21 mouse cellular contexts compared by ENCODE assay signal in genomic region chr14:60697351-60697750, GRCm38 (mm10).
DNase-seq lines count a peak whose midpoint lies in the region; ATAC-seq and TF ChIP-seq lines count a peak whose summit lies in the region.
"Had no signal": no experiment of that assay in that cellular context is flagged by ENCODE, and none has a peak within 500 bp of the region (broad histone marks: within the 10 kb centered on the region; RNA-seq: fewer than 3 reads in every experiment).

No protein-coding gene starts in this region.

- H3K4me3 ChIP-seq in hindbrain, embryonic 12.5 days: no peak overlapping the region
- no peak overlapping the region for H3K4me3 ChIP-seq in hindbrain, embryonic 11.5 days (ENCODE audit: low read depth, low read length)
- H3K4me3 ChIP-seq in C2C12 (ENCODE audit: insufficient read depth, poor library complexity, severe bottlenecking): no peak overlapping the region
- H3K4me3 ChIP-seq in small intestine, adult 2 months (ENCODE audit: low read depth, low read length): no peak overlapping the region
- H3K4me3 ChIP-seq: embryonic facial prominence, embryonic 13.5 days; heart, embryonic 10.5 days; left cerebral cortex, adult 2 months; megakaryocyte, embryonic 14.5 days; midbrain, embryonic 15.5 days had no signal

- H3K79me3 ChIP-seq in C2C12 (ENCODE audit: low read depth): no peaks in the 10 kb centered on the region

- WGBS in hindbrain, embryonic 12.5 days: 71% methylated on average over 7 of the region's 8 CpGs
- 85% methylated on average over 8 of the region's 8 CpGs for WGBS in hindbrain, embryonic 11.5 days
- 46% methylated on average over 8 of the region's 8 CpGs for WGBS in small intestine, adult 2 months

- peaks cover 16% of the 10 kb centered on the region for H3K4me1 ChIP-seq in hindbrain, embryonic 12.5 days
- no peaks in the 10 kb centered on the region for H3K4me1 ChIP-seq in hindbrain, embryonic 11.5 days (replicated peaks; ENCODE audit: control insufficient read depth, insufficient read depth, low read length)
- peaks cover 12% of the 10 kb centered on the region; the same call in 1 of the 2 replicates for H3K4me1 ChIP-seq in small intestine, adult 2 months (ENCODE audit: control insufficient read depth, insufficient read depth, insufficient read length, low read length)
- H3K4me1 ChIP-seq: megakaryocyte, embryonic 14.5 days had no signal

- H3K9ac ChIP-seq in hindbrain, embryonic 12.5 days: no peak overlapping the region
- H3K9ac ChIP-seq in hindbrain, embryonic 11.5 days (ENCODE audit: low read depth, low read length): no peak overlapping the region
- H3K9ac ChIP-seq: embryonic facial prominence, embryonic 13.5 days; forebrain, postnatal 0 days; hindbrain, embryonic 14.5 days; liver, postnatal 0 days; midbrain, embryonic 15.5 days had no signal

- H3K27ac ChIP-seq in hindbrain, embryonic 12.5 days: no peak overlapping the region
- no peak overlapping the region for H3K27ac ChIP-seq in hindbrain, embryonic 11.5 days (ENCODE audit: low read depth, low read length)
- 0 out of 2 replicates have a peak overlapping the region, but pooled peaks have one; percentile 20 for H3K27ac ChIP-seq in small intestine, adult 2 months (ENCODE audit: insufficient read depth, low read depth, low read length)
- H3K27ac ChIP-seq: embryonic facial prominence, embryonic 13.5 days; heart, embryonic 10.5 days; hindbrain, embryonic 14.5 days; left cerebral cortex, adult 2 months; midbrain, embryonic 15.5 days had no signal

- no peaks in the 10 kb centered on the region for H3K9me3 ChIP-seq in hindbrain, embryonic 12.5 days (replicated peaks)
- no peaks in the 10 kb centered on the region for H3K9me3 ChIP-seq in hindbrain, embryonic 11.5 days (ENCODE audit: control insufficient read depth, low read length)
- H3K9me3 ChIP-seq: embryonic facial prominence, embryonic 13.5 days; heart, embryonic 10.5 days; megakaryocyte, embryonic 14.5 days; midbrain, embryonic 15.5 days had no signal

- no peaks in the 10 kb centered on the region for H3K36me3 ChIP-seq in hindbrain, embryonic 12.5 days
- no peaks in the 10 kb centered on the region for H3K36me3 ChIP-seq in hindbrain, embryonic 11.5 days (ENCODE audit: control insufficient read depth, insufficient read depth, low read length)
- no peaks in the 10 kb centered on the region for H3K36me3 ChIP-seq in C2C12 (ENCODE audit: control insufficient read depth, insufficient read depth)
- peaks cover 4% of the 10 kb centered on the region; the same call in 1 of the 2 replicates for H3K36me3 ChIP-seq in small intestine, adult 2 months (ENCODE audit: control insufficient read depth, insufficient read depth, low read length)
- H3K36me3 ChIP-seq: embryonic facial prominence, embryonic 13.5 days; heart, embryonic 10.5 days; midbrain, embryonic 15.5 days had no signal

- H3K4me2 ChIP-seq in hindbrain, embryonic 12.5 days (replicated peaks): no peak overlapping the region
- no peak overlapping the region for H3K4me2 ChIP-seq in hindbrain, embryonic 11.5 days (replicated peaks; ENCODE audit: low read depth, low read length)
- H3K4me2 ChIP-seq: embryonic facial prominence, embryonic 13.5 days; hindbrain, embryonic 14.5 days; midbrain, embryonic 15.5 days had no signal

- H3K27me3 ChIP-seq in hindbrain, embryonic 12.5 days: no peaks in the 10 kb centered on the region
- no peaks in the 10 kb centered on the region for H3K27me3 ChIP-seq in hindbrain, embryonic 11.5 days (ENCODE audit: control insufficient read depth, insufficient read depth, low read length)
- H3K27me3 ChIP-seq in C2C12 (ENCODE audit: control insufficient read depth, insufficient read depth, insufficient read length): peaks cover 26% of the 10 kb centered on the region
- H3K27me3 ChIP-seq in small intestine, adult 2 months (ENCODE audit: control insufficient read depth, insufficient read depth, low read length): no peaks in the 10 kb centered on the region
- H3K27me3 ChIP-seq: embryonic facial prominence, embryonic 13.5 days; midbrain, embryonic 15.5 days had no signal

- DNase-seq in hindbrain, embryonic 11.5 days (ENCODE audit: low spot score): no peak
- peak; percentile 58 for DNase-seq in adrenal gland, postnatal 14 days
- no peak for DNase-seq in lung, adult 18-20 months
- no peak for DNase-seq in right cerebral cortex, adult 2 months (ENCODE audit: low spot score in 2 of 2)
- DNase-seq: B cell, adult 2 months; forebrain, postnatal 0 days; gastrocnemius, postnatal 36 days; kidney, postnatal 14 days; left cerebral cortex, postnatal 4 days; liver, postnatal 0 days; right cerebral cortex, postnatal 4 days; thymus, postnatal 25 days had no signal

- TF ChIP-seq POLR2A in small intestine, adult 2 months (IDR thresholded peaks at IDR 0.05; ENCODE audit: low read depth, low read length): no peak

- no peak overlapping the region for H3ac ChIP-seq in C2C12 (ENCODE audit: control insufficient read depth, insufficient read length, low read depth)

- H3K79me2 ChIP-seq in C2C12 (ENCODE audit: control insufficient read depth, insufficient read depth): no peaks in the 10 kb centered on the region

- peak; percentile 55; the same call in 1 of the 2 replicates for ATAC-seq in hindbrain, embryonic 12.5 days (ENCODE audit: low FRiP score)
- ATAC-seq in hindbrain, embryonic 11.5 days (ENCODE audit: low FRiP score): no peak
- ATAC-seq: forebrain, postnatal 0 days; liver, postnatal 0 days; midbrain, embryonic 15.5 days had no signal

- no peak for TF ChIP-seq CTCF in C2C12 (IDR thresholded peaks at IDR 0.05; ENCODE audit: control insufficient read depth, insufficient read depth, insufficient read length)
- no peak for TF ChIP-seq CTCF in small intestine, adult 2 months (IDR thresholded peaks at IDR 0.05; ENCODE audit: extremely low read depth, insufficient read length, insufficient replicate concordance, low read depth, low read length)

TF ChIP-seq in C2C12, 6 proteins besides CTCF, POLR2A, EP300 and RAD21:
- TF ChIP-seq USF1 (IDR thresholded peaks at IDR 0.05; ENCODE audit: low read depth) (peak; percentile 14), MYOG (IDR thresholded peaks at IDR 0.05; ENCODE audit: control insufficient read depth, extremely low read depth, insufficient read length) (no peak), MYOD1 (IDR thresholded peaks at IDR 0.05; ENCODE audit: control insufficient read depth, insufficient read length, low read depth) (no peak), FOSL1 (IDR thresholded peaks at IDR 0.05; ENCODE audit: insufficient read depth, low read length, poor library complexity, severe bottlenecking) (no peak), CEBPB (IDR thresholded peaks at IDR 0.05; ENCODE audit: low read depth) (no peak), MAX (IDR thresholded peaks at IDR 0.05) (no peak)
